Mouse (Mus musculus): ENCODE measurements around the gene Zfp57. TPM values are rescaled to one million over a fixed set of nuclear protein-coding genes. Genes with fewer than 3 reads are reported as not detected.

The Zfp57 gene
- total RNA-seq (2014; rRNA removed) (140 and 182 TPM in 2 replicates), polyA plus RNA-seq (2015; fragmentation: Nextera tagmentation; extraction: Ambion mirVana) (166 and 171 TPM in 2 replicates)

- H3K36me3 ChIP-seq (ENCODE audit: insufficient read depth, low read length) = no peaks in the 10 kb centered on the region
- no peaks in the 10 kb centered on the region for H3K9me3 ChIP-seq (ENCODE audit: low read length)
- no peak within 1 kb of the TSS for H3K27ac ChIP-seq (ENCODE audit: low read depth, low read length)
- H3K4me2 ChIP-seq (ENCODE audit: low read depth, low read length, poor library complexity, severe bottlenecking) = peak within 1 kb of the TSS; percentile 71
- no peaks in the 10 kb centered on the region for H3K4me1 ChIP-seq (ENCODE audit: insufficient read depth, low read length)
- H3K27me3 ChIP-seq (ENCODE audit: insufficient read depth, low read length) = no peaks in the 10 kb centered on the region
- H3K9ac ChIP-seq (replicated peaks; ENCODE audit: low read length, poor library complexity, severe bottlenecking) = no peak within 1 kb of the TSS
- ATAC-seq (ENCODE audit: low FRiP score) (no peak), DNase-seq (ENCODE audit: low spot score) (no peak)
- no peak for TF ChIP-seq CTCF (IDR thresholded peaks at IDR 0.05)
- 96% methylated on average over 7 of the region's 7 CpGs for WGBS
- peak within 1 kb of the TSS; percentile 9; the same call in 1 of the 2 replicates for H3K4me3 ChIP-seq (ENCODE audit: low read depth, low read length)
Measured at GRCm38 (mm10) chr17:37000863-37001262, at the start of gene Zfp57. TSS of gene Zfp57 (plus strand) at chr17:37001163.

GRCm38 (mm10) chr17:36952631-36953030, 48.3 kb upstream of the Zfp57 start:
- 0 out of 2 replicates have a peak overlapping the region, but pooled peaks have one; percentile 74 for H3K27ac ChIP-seq (ENCODE audit: low read depth, low read length)
- no peaks in the 10 kb centered on the region for H3K4me1 ChIP-seq (ENCODE audit: insufficient read depth, low read length)
- H3K9ac ChIP-seq (replicated peaks; ENCODE audit: low read length, poor library complexity, severe bottlenecking) = no peak overlapping the region
- no peak for ATAC-seq (ENCODE audit: low FRiP score)
- WGBS = 98% methylated on average over 2 of the region's 2 CpGs
- H3K9me3 ChIP-seq (ENCODE audit: low read length) = no peaks in the 10 kb centered on the region
- H3K27me3 ChIP-seq (ENCODE audit: insufficient read depth, low read length) = no peaks in the 10 kb centered on the region
- TF ChIP-seq CTCF (IDR thresholded peaks at IDR 0.05) = no peak
- no peak overlapping the region for H3K4me2 ChIP-seq (ENCODE audit: low read depth, low read length, poor library complexity, severe bottlenecking)
- peaks cover 8% of the 10 kb centered on the region for H3K36me3 ChIP-seq (ENCODE audit: insufficient read depth, low read length)
- DNase-seq (ENCODE audit: low spot score) = no peak
- no peak overlapping the region for H3K4me3 ChIP-seq (ENCODE audit: low read depth, low read length)

GRCm38 (mm10) chr17:36953062-36953461, 47.9 kb upstream of the Zfp57 start:
- no peak overlapping the region for H3K4me3 ChIP-seq (ENCODE audit: low read depth, low read length)
- no peak overlapping the region for H3K27ac ChIP-seq (ENCODE audit: low read depth, low read length)
- ATAC-seq (ENCODE audit: low FRiP score) = no peak
- H3K9me3 ChIP-seq (ENCODE audit: low read length) = no peaks in the 10 kb centered on the region
- DNase-seq (ENCODE audit: low spot score) = no peak
- no peak for TF ChIP-seq CTCF (IDR thresholded peaks at IDR 0.05)
- no peak overlapping the region for H3K9ac ChIP-seq (replicated peaks; ENCODE audit: low read length, poor library complexity, severe bottlenecking)
- no peaks in the 10 kb centered on the region for H3K27me3 ChIP-seq (ENCODE audit: insufficient read depth, low read length)
- H3K36me3 ChIP-seq (ENCODE audit: insufficient read depth, low read length) = peaks cover 8% of the 10 kb centered on the region
- no peaks in the 10 kb centered on the region for H3K4me1 ChIP-seq (ENCODE audit: insufficient read depth, low read length)
- no peak overlapping the region for H3K4me2 ChIP-seq (ENCODE audit: low read depth, low read length, poor library complexity, severe bottlenecking)
- WGBS = 85% methylated on average over 1 of the region's 1 CpGs

- H3K4me3 ChIP-seq (ENCODE audit: low read depth, low read length) = peak within 1 kb of the TSS; percentile 68
- WGBS = under 1% methylated on average over 46 of the region's 46 CpGs
- peak within 1 kb of the TSS; percentile 73 for H3K27ac ChIP-seq (ENCODE audit: low read depth, low read length)
- no peak; the same call in 1 of the 2 replicates for TF ChIP-seq CTCF (IDR thresholded peaks at IDR 0.05)
- DNase-seq (ENCODE audit: low spot score) (peak; percentile 100), ATAC-seq (ENCODE audit: low FRiP score) (peak; percentile 99)
- peaks cover 6% of the 10 kb centered on the region; the same call in 1 of the 2 replicates for H3K4me1 ChIP-seq (ENCODE audit: insufficient read depth, low read length)
- H3K9me3 ChIP-seq (ENCODE audit: low read length) = no peaks in the 10 kb centered on the region
- H3K9ac ChIP-seq (replicated peaks; ENCODE audit: low read length, poor library complexity, severe bottlenecking) = peak within 1 kb of the TSS; percentile 79
- no peaks in the 10 kb centered on the region for H3K27me3 ChIP-seq (ENCODE audit: insufficient read depth, low read length)
- H3K36me3 ChIP-seq (ENCODE audit: insufficient read depth, low read length) = no peaks in the 10 kb centered on the region
- H3K4me2 ChIP-seq (ENCODE audit: low read depth, low read length, poor library complexity, severe bottlenecking) = peak within 1 kb of the TSS; percentile 67
Measured at GRCm38 (mm10) chr17:36957999-36958743, 42.8 kb upstream of the Zfp57 start, which contains the start of the genes Znrd1 and Znrd1as. TSS of gene Znrd1 (minus strand) at chr17:36958559. TSS of gene Znrd1as (plus strand) at chr17:36958592.

GRCm38 (mm10) chr17:36958884-36959283, 42.1 kb upstream of the Zfp57 start:
- no peak for ATAC-seq (ENCODE audit: low FRiP score)
- Histone ChIP-seq H3K4me2 (ENCODE audit: low read depth, low read length, poor library complexity, severe bottlenecking) (peak overlapping the region; percentile 67), H3K27me3 (ENCODE audit: insufficient read depth, low read length) (no peaks in the 10 kb centered on the region), H3K27ac (ENCODE audit: low read depth, low read length) (peak overlapping the region; percentile 73; the same call in 1 of the 2 replicates), H3K36me3 (ENCODE audit: insufficient read depth, low read length) (no peaks in the 10 kb centered on the region), H3K4me1 (ENCODE audit: insufficient read depth, low read length) (peaks cover 6% of the 10 kb centered on the region; the same call in 1 of the 2 replicates), H3K9ac (replicated peaks; ENCODE audit: low read length, poor library complexity, severe bottlenecking) (peak overlapping the region; percentile 69), H3K4me3 (ENCODE audit: low read depth, low read length) (peak overlapping the region; percentile 68), H3K9me3 (ENCODE audit: low read length) (no peaks in the 10 kb centered on the region)
- DNase-seq (ENCODE audit: low spot score) = no peak
- no peak for TF ChIP-seq CTCF (IDR thresholded peaks at IDR 0.05)
- 7% methylated on average over 12 of the region's 12 CpGs for WGBS

- peaks cover 6% of the 10 kb centered on the region; the same call in 1 of the 2 replicates for H3K4me1 ChIP-seq (ENCODE audit: insufficient read depth, low read length)
- H3K4me3 ChIP-seq (ENCODE audit: low read depth, low read length) = no peak overlapping the region
- DNase-seq (ENCODE audit: low spot score) (no peak), ATAC-seq (ENCODE audit: low FRiP score) (no peak)
- peak; percentile 49 for TF ChIP-seq CTCF (IDR thresholded peaks at IDR 0.05)
- 74% methylated on average over 1 of the region's 1 CpGs for WGBS
- no peak overlapping the region for H3K4me2 ChIP-seq (ENCODE audit: low read depth, low read length, poor library complexity, severe bottlenecking)
- H3K27ac ChIP-seq (ENCODE audit: low read depth, low read length) = no peak overlapping the region
- no peaks in the 10 kb centered on the region for H3K36me3 ChIP-seq (ENCODE audit: insufficient read depth, low read length)
- H3K9ac ChIP-seq (replicated peaks; ENCODE audit: low read length, poor library complexity, severe bottlenecking) = no peak overlapping the region
- no peaks in the 10 kb centered on the region for H3K27me3 ChIP-seq (ENCODE audit: insufficient read depth, low read length)
- H3K9me3 ChIP-seq (ENCODE audit: low read length) = no peaks in the 10 kb centered on the region
Measured at GRCm38 (mm10) chr17:36961125-36961524, 39.8 kb upstream of the Zfp57 start.

Measured in midbrain, postnatal 0 days (tissue).